Mouse (Mus musculus): ENCODE data around the gene Fntb. TPM values are rescaled to one million over a fixed set of nuclear protein-coding genes. Genes with fewer than 3 reads are reported as not detected.

Fntb gene
- polyA plus RNA-seq, 1 experiment from 2014 or later, result 48.8 TPM

DNA sequence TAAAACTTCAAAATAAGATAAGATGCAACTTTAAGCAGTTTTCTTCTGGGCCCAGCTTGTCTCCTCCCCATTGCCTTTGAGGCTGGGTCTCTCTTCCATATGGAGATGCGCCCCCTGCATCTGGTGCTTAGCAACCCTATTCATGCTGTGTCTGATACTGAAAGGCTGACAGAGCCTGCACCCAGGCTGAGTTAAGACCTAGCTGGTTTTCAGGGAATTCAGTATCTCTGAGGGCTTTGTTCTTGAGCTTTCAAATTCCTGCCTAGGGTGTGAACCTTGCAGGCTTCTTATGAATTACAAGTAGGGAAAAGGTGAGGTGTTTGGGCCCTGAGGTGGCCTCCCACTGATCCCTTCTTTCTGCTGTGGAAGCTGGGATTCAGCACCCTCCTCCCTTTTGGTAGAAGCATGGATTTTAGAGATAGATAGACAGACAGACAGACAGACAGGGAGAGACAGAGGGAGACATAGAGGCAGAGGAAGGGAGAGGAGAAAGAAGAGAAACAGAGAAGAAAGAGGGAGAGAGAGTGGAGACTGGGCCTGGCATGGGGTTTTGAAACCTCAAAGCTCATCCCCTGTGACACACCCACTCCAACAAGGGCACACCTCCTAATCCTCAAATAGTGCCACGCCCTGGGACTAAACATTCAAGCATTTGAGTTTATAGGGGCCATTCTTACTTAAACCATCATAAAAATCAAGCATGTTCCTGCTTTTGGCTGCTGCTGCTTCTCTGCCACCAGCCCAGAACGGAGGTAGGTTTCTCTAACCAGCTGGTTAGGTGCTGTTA lies 136.3 kb downstream of the Fntb start:
- no peak for ATAC-seq (ENCODE audit: insufficient number of reproducible peaks, low FRiP score, low TSS enrichment, low read depth)
- H3K4me1 ChIP-seq (ENCODE audit: control insufficient read depth, insufficient read depth, low read length), result no peaks in the 10 kb centered on the region
- H3K36me3 ChIP-seq (ENCODE audit: control insufficient read depth, insufficient read depth, low read length), result peaks cover 2% of the 10 kb centered on the region; the same call in 1 of the 2 replicates
- no peaks in the 10 kb centered on the region for H3K27me3 ChIP-seq (ENCODE audit: control insufficient read depth, insufficient read depth, low read length)
- H3K9ac ChIP-seq (ENCODE audit: low read length), result no peak overlapping the region
- WGBS, result 74% methylated on average over 3 of the region's 3 CpGs
- no peaks in the 10 kb centered on the region for H3K9me3 ChIP-seq (ENCODE audit: control insufficient read depth, low read length)
- H3K27ac ChIP-seq (replicated peaks; ENCODE audit: low read depth, low read length), result no peak overlapping the region
- H3K4me3 ChIP-seq (ENCODE audit: low read depth, low read length), result no peak overlapping the region
- no peak overlapping the region for H3K4me2 ChIP-seq (ENCODE audit: low read depth, severe bottlenecking)
- DNase-seq (ENCODE audit: low spot score), result no peak

DNA sequence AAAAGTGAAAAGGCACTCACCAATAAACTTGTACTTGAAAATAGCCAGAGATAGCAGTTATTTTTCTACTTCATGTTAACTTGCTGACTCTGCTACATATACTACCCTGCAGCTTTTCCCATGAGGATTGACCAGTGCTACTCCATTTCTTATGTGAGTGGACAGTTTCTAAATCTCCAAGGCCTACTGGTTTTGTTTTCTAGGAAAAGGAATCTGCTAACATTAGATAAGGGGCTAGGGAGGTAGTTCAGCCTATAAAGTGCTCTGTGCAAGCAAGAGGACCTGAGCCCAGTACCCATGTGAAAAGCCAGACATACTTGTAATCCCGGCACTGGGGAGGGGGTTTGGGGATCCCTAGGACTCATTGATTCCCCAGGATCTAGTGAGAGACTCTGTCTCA lies 140.9 kb downstream of the Fntb start:
- 74% methylated on average over 1 of the region's 1 CpGs for WGBS
- Histone ChIP-seq H3K36me3 (ENCODE audit: control insufficient read depth, insufficient read depth, low read length) (peaks cover under 1% of the 10 kb centered on the region; the same call in 1 of the 2 replicates), H3K4me1 (ENCODE audit: control insufficient read depth, insufficient read depth, low read length) (no peaks in the 10 kb centered on the region), H3K9me3 (ENCODE audit: control insufficient read depth, low read length) (no peaks in the 10 kb centered on the region), H3K27me3 (ENCODE audit: control insufficient read depth, insufficient read depth, low read length) (no peaks in the 10 kb centered on the region), H3K9ac (ENCODE audit: low read length) (no peak overlapping the region), H3K27ac (replicated peaks; ENCODE audit: low read depth, low read length) (no peak overlapping the region), H3K4me3 (ENCODE audit: low read depth, low read length) (no peak overlapping the region), H3K4me2 (ENCODE audit: low read depth, severe bottlenecking) (no peak overlapping the region)
- DNase-seq (ENCODE audit: low spot score), result no peak
- ATAC-seq (ENCODE audit: insufficient number of reproducible peaks, low FRiP score, low TSS enrichment, low read depth), result no peak

DNA sequence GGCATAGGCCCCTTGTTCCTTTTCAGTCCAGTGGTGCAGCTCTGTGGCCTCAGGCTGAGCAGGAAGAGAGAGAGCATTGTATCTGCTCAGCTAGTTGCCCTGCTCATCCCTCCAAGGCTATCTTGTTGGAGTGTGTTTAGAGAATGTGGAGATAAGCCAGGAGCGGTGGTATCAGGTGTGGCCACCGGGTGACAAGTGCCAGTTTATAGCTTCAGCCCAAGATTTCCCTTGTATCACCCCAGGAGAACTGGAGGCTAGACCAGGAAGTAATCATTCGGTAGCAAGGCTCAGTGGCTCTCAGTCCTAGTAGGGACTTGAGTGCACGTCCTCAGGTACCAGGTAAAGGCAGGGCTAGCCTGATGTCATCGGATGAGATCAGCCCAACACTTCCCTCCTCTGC lies 143.8 kb downstream of the Fntb start:
- H3K4me3 ChIP-seq (ENCODE audit: low read depth, low read length), result no peak overlapping the region
- no peaks in the 10 kb centered on the region; the same call in 1 of the 2 replicates for H3K36me3 ChIP-seq (ENCODE audit: control insufficient read depth, insufficient read depth, low read length)
- H3K27ac ChIP-seq (replicated peaks; ENCODE audit: low read depth, low read length), result no peak overlapping the region
- ATAC-seq (ENCODE audit: insufficient number of reproducible peaks, low FRiP score, low TSS enrichment, low read depth) (no peak), DNase-seq (ENCODE audit: low spot score) (no peak)
- H3K9ac ChIP-seq (ENCODE audit: low read length), result no peak overlapping the region
- H3K4me2 ChIP-seq (ENCODE audit: low read depth, severe bottlenecking), result no peak overlapping the region
- 74% methylated on average over 5 of the region's 5 CpGs for WGBS
- H3K9me3 ChIP-seq (ENCODE audit: control insufficient read depth, low read length), result no peaks in the 10 kb centered on the region
- H3K27me3 ChIP-seq (ENCODE audit: control insufficient read depth, insufficient read depth, low read length), result no peaks in the 10 kb centered on the region
- H3K4me1 ChIP-seq (ENCODE audit: control insufficient read depth, insufficient read depth, low read length), result no peaks in the 10 kb centered on the region

DNA sequence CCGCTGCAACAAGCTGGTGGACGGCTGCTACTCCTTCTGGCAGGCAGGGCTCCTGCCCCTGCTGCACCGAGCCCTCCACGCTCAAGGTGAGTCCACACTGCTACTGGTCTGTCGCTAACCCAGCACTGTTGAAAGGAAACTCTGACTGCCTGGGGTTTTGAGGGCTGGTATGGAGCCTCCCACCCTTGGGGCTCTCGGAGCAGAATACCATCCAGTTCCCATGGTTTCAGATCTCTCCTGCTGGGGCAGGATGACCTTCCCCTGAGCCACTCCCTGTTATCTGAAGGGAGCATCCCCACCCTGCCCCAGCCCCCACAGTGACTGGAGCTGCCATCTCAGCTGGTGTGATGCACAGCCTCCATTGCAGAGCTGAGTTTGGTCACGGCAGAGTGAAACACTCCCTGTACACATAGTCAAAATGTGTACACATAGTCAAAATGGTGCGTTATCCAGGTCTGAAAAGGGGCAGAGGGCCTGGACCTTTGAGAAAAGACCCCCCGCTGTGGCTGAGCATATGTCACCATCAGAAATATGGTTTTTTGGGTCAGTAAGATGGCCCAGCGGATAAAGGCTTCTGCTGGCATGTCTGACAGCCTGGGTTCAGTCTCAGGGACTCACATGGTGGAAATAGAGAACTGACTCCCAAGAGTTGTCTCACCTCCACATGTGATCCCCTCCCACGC lies 145.0 kb downstream of the Fntb start:
- no peak overlapping the region for H3K27ac ChIP-seq (replicated peaks; ENCODE audit: low read depth, low read length)
- H3K27me3 ChIP-seq (ENCODE audit: control insufficient read depth, insufficient read depth, low read length), result no peaks in the 10 kb centered on the region
- no peak overlapping the region for H3K9ac ChIP-seq (ENCODE audit: low read length)
- no peak for ATAC-seq (ENCODE audit: insufficient number of reproducible peaks, low FRiP score, low TSS enrichment, low read depth)
- DNase-seq (ENCODE audit: low spot score), result no peak
- WGBS, result 84% methylated on average over 11 of the region's 11 CpGs
- no peaks in the 10 kb centered on the region for H3K9me3 ChIP-seq (ENCODE audit: control insufficient read depth, low read length)
- H3K36me3 ChIP-seq (ENCODE audit: control insufficient read depth, insufficient read depth, low read length), result no peaks in the 10 kb centered on the region; the same call in 1 of the 2 replicates
- H3K4me3 ChIP-seq (ENCODE audit: low read depth, low read length), result no peak overlapping the region
- H3K4me1 ChIP-seq (ENCODE audit: control insufficient read depth, insufficient read depth, low read length), result no peaks in the 10 kb centered on the region
- no peak overlapping the region for H3K4me2 ChIP-seq (ENCODE audit: low read depth, severe bottlenecking)

DNA sequence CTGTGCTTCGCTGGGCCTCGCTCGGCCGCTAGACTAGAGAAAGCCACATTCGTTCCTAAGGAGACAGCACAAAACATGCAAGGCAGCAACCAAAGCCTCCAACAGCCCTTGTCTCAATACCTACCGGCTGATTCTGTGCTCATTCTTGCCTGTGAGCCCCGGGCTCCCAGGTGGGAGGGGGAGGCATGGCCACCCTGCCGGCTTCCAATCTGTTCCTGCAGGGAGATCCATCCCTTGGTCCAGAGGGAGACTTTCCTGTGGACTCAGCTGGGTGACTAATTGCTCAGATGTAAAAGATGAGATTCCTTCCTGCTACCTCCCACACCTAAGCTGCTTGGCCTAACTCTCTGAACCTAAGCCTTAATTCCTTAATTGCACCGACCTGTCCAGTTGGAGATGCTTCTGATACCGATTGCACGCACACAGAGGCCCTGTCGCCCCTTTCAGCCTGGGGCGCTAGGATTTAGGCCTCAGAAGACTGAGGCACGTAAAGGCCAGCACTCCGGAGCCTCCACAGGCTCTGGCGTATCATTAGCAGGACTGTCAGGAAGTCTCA lies 145.9 kb downstream of the Fntb start:
- ATAC-seq (ENCODE audit: insufficient number of reproducible peaks, low FRiP score, low TSS enrichment, low read depth), result no peak
- H3K27ac ChIP-seq (replicated peaks; ENCODE audit: low read depth, low read length), result no peak overlapping the region
- H3K9me3 ChIP-seq (ENCODE audit: control insufficient read depth, low read length), result no peaks in the 10 kb centered on the region
- H3K4me3 ChIP-seq (ENCODE audit: low read depth, low read length), result no peak overlapping the region
- no peak overlapping the region for H3K4me2 ChIP-seq (ENCODE audit: low read depth, severe bottlenecking)
- H3K4me1 ChIP-seq (ENCODE audit: control insufficient read depth, insufficient read depth, low read length), result no peaks in the 10 kb centered on the region
- DNase-seq (ENCODE audit: low spot score), result no peak
- H3K36me3 ChIP-seq (ENCODE audit: control insufficient read depth, insufficient read depth, low read length), result no peaks in the 10 kb centered on the region; the same call in 1 of the 2 replicates
- WGBS, result 73% methylated on average over 16 of the region's 16 CpGs
- no peak overlapping the region for H3K9ac ChIP-seq (ENCODE audit: low read length)
- H3K27me3 ChIP-seq (ENCODE audit: control insufficient read depth, insufficient read depth, low read length), result no peaks in the 10 kb centered on the region

DNA sequence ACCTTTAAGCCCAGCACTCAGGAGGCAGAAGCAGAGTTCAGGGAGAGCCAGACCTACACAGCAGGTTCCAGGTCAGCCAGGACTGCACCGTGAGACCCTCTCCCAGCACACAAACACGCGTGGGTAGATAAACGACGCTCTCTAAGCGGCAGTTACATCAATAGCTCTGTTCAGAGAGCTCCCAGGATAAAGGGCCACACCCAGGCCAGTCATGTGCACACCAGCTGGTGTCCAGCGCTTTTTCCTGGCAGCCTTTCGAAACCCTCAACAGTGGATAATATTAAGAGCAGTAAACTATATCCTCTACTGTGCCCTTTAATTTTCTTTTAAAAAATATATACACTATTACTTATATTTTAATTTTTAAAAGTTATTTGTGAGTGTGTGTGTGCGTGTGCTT lies 146.8 kb downstream of the Fntb start:
- Histone ChIP-seq H3K9me3 (ENCODE audit: control insufficient read depth, low read length) (no peaks in the 10 kb centered on the region), H3K27ac (replicated peaks; ENCODE audit: low read depth, low read length) (no peak overlapping the region), H3K27me3 (ENCODE audit: control insufficient read depth, insufficient read depth, low read length) (no peaks in the 10 kb centered on the region), H3K4me2 (ENCODE audit: low read depth, severe bottlenecking) (no peak overlapping the region), H3K4me1 (ENCODE audit: control insufficient read depth, insufficient read depth, low read length) (no peaks in the 10 kb centered on the region), H3K36me3 (ENCODE audit: control insufficient read depth, insufficient read depth, low read length) (no peaks in the 10 kb centered on the region), H3K9ac (ENCODE audit: low read length) (no peak overlapping the region), H3K4me3 (ENCODE audit: low read depth, low read length) (no peak overlapping the region)
- ATAC-seq (ENCODE audit: insufficient number of reproducible peaks, low FRiP score, low TSS enrichment, low read depth) (no peak), DNase-seq (ENCODE audit: low spot score) (no peak)
- 81% methylated on average over 9 of the region's 9 CpGs for WGBS

DNA sequence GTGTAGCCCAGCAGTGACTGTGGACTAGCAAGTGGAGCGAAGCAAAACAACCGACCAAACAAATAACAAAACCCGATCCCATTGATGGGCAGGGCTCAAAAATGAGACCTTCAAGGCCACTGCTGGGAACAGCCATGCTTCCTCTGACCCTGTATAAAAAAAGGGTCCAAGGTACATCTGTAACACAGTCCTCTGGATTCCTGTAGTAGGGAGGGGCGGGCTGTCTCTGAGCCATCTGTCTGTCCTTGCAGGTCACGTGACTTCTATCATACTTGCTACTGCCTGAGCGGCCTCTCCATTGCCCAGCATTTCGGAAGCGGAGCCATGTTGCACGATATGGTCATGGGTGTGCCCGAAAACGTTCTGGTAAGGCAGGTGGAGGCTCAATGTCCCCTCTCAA lies 150.8 kb downstream of the Fntb start:
- WGBS, result 90% methylated on average over 11 of the region's 11 CpGs
- H3K27ac ChIP-seq (replicated peaks; ENCODE audit: low read depth, low read length), result no peak overlapping the region

DNA sequence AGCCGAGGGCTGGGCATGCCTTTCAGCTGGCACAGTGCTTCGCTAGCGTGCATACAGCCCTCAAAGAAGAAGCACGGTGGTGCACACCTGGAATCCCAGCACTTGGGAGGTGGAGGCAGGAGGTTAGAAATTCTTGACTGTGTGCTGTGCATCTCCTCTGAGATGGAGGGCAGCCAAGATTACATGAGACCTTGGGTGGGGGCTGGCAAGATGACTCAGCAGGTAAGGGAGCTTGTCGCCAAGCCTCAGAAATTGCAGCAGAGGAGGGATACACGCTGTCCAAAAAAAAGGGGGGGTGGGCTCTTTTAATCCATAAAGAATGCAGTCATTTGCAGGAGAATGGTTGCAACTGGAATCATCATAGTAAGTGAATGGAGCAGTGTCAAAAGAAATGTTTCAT lies 152.7 kb downstream of the Fntb start:
- WGBS, result 92% methylated on average over 6 of the region's 6 CpGs

More for the DNA sequence above, 150.8 kb downstream of the Fntb start:
- Histone ChIP-seq H3K4me1 (ENCODE audit: control insufficient read depth, insufficient read depth, low read length) (no peaks in the 10 kb centered on the region), H3K9me3 (ENCODE audit: control insufficient read depth, low read length) (no peaks in the 10 kb centered on the region), H3K27me3 (ENCODE audit: control insufficient read depth, insufficient read depth, low read length) (no peaks in the 10 kb centered on the region), H3K9ac (ENCODE audit: low read length) (no peak overlapping the region), H3K4me2 (ENCODE audit: low read depth, severe bottlenecking) (no peak overlapping the region), H3K36me3 (ENCODE audit: control insufficient read depth, insufficient read depth, low read length) (no peaks in the 10 kb centered on the region), H3K4me3 (ENCODE audit: low read depth, low read length) (no peak overlapping the region)
- DNase-seq (ENCODE audit: low spot score) (no peak), ATAC-seq (ENCODE audit: insufficient number of reproducible peaks, low FRiP score, low TSS enrichment, low read depth) (no peak)

More for the DNA sequence above, 152.7 kb downstream of the Fntb start:
- Histone ChIP-seq H3K9me3 (ENCODE audit: control insufficient read depth, low read length) (no peaks in the 10 kb centered on the region), H3K27me3 (ENCODE audit: control insufficient read depth, insufficient read depth, low read length) (no peaks in the 10 kb centered on the region), H3K36me3 (ENCODE audit: control insufficient read depth, insufficient read depth, low read length) (no peaks in the 10 kb centered on the region), H3K4me1 (ENCODE audit: control insufficient read depth, insufficient read depth, low read length) (no peaks in the 10 kb centered on the region), H3K4me3 (ENCODE audit: low read depth, low read length) (no peak overlapping the region), H3K4me2 (ENCODE audit: low read depth, severe bottlenecking) (no peak overlapping the region), H3K9ac (ENCODE audit: low read length) (no peak overlapping the region), H3K27ac (replicated peaks; ENCODE audit: low read depth, low read length) (no peak overlapping the region)
- DNase-seq (ENCODE audit: low spot score), result no peak
- no peak for ATAC-seq (ENCODE audit: insufficient number of reproducible peaks, low FRiP score, low TSS enrichment, low read depth)
